Mouse (Mus musculus) ES-E14 (cell line): ENCODE measurements around the gene Snai1. TPM values are rescaled to one million over a fixed set of nuclear protein-coding genes. Genes with fewer than 3 reads are reported as not detected.

ENCODE experiments used
- DNase-seq: peaks from one replicate; pipeline ENCODE4 v3.0.0-alpha.2; 2013; ENCODE audit warnings: low read depth, low spot score
- H3K27ac ChIP-seq: 2 replicates; pipeline ENCODE4 v1.5.1; 2012; ENCODE audit warnings: low read depth, mild to moderate bottlenecking, low read length, moderate library complexity, mixed read lengths; ENCODE audit not compliant: poor library complexity, insufficient read depth, severe bottlenecking
- H3K36me3 ChIP-seq: 2 replicates; pipeline ENCODE4 v1.6.1; 2012; ENCODE audit warnings: mild to moderate bottlenecking, low read length, moderate library complexity, mixed read lengths; ENCODE audit not compliant: control insufficient read depth, poor library complexity, insufficient read depth, severe bottlenecking
- H3K4me1 ChIP-seq, 2 experiments: fragments of 150-350 bp in 1 of 2; sonication (generic) in 1 of 2; 2 replicates each; pipeline ENCODE4 v1.6.1; 2012; ENCODE audit warnings: low read length in 2 of 2, mild to moderate bottlenecking in 1 of 2, mixed read lengths in 1 of 2; ENCODE audit not compliant: control insufficient read depth in 2 of 2, insufficient read depth in 2 of 2, poor library complexity in 1 of 2
- H3K4me3 ChIP-seq, 2 experiments: fragments of 150-350 bp in 1 of 2; sonication (generic) in 1 of 2; 2 replicates each; pipeline ENCODE4 v1.5.1; 2012; ENCODE audit warnings: low read length in 2 of 2, low read depth in 1 of 2, mild to moderate bottlenecking in 1 of 2, mixed read lengths in 1 of 2; ENCODE audit not compliant: insufficient read depth in 1 of 2, poor library complexity in 1 of 2, severe bottlenecking in 1 of 2
- H3K9ac ChIP-seq: 2 replicates; pipeline ENCODE4 v1.6.1; 2012; ENCODE audit warnings: low read depth, mild to moderate bottlenecking, low read length, mixed read lengths; ENCODE audit not compliant: poor library complexity, insufficient read depth, severe bottlenecking
- H3K9me3 ChIP-seq: fragments of 150-350 bp; sonication (generic); 2 replicates; pipeline ENCODE4 v1.6.1; 2012; ENCODE audit warnings: low read depth, mild to moderate bottlenecking, low read length; ENCODE audit not compliant: control insufficient read depth, insufficient read depth
- CHD2 ChIP-seq: IDR thresholded peaks from 2 replicates; pipeline ENCODE4 v1.6.1; 2014; ENCODE audit warnings: mild to moderate bottlenecking, low read depth, low read length, inconsistent platforms
- HCFC1 ChIP-seq: IDR thresholded peaks from 2 replicates; pipeline ENCODE4 v1.6.1; 2012; ENCODE audit warnings: low read length, inconsistent platforms, borderline replicate concordance; ENCODE audit not compliant: insufficient read depth
- MAFK ChIP-seq: IDR thresholded peaks from 2 replicates; pipeline ENCODE4 v1.6.1; 2014; ENCODE audit warnings: mild to moderate bottlenecking, low read depth, low read length, inconsistent platforms; ENCODE audit not compliant: insufficient read depth
- ZC3H11A ChIP-seq: IDR thresholded peaks from 2 replicates; pipeline ENCODE4 v1.6.1; 2012; ENCODE audit warnings: low read depth, mild to moderate bottlenecking, inconsistent platforms, low read length, borderline replicate concordance
- ZNF384 ChIP-seq: IDR thresholded peaks from 2 replicates; pipeline ENCODE4 v1.6.1; 2012; ENCODE audit warnings: low read depth, low read length, inconsistent platforms
- in situ Hi-C, 2 experiments: fragments of 600-800 bp; cut with MboI; formaldehyde crosslinking; loops; one replicate each; pipeline ENCODE4 v1.15.1; 2025; ENCODE audit warnings: low sequenced_read_pairs in 2 of 2, inconsistent platforms in 1 of 2; ENCODE audit not compliant: unreplicated experiment in 2 of 2
- total RNA-seq: library from RNA; depleted of rRNA; stranded (reverse); fragments of 300-350 nt; gene quantifications from 2 replicates; pipeline ENCODE4 v1.2.3, GENCODE M21; 2012

The Snai1 gene
- total RNA-seq, 1 experiment = 3.4 TPM

DNA sequence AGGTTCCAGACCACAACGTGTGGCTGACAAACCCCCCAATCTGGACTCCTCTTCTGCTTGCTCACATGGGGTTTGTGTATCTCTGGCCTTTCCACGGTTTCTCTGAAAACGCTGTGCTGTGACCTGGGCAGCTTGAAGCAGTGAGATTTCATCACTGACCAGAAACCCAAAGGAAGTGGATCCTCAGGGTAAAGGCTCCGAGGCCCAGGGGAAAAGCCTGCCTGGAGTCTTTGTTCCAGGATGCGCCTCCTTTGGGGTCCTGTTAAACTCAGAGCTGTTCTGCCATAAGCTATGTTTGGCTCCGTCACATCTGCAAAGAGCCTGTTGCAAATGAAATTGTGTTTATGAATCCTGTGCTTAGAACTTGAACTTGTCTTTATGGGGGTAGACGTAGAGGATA is 11.0 kb downstream of the Snai1 start:
- no peak overlapping the region for H3K4me3 ChIP-seq
- no peaks in the 10 kb centered on the region for H3K9me3 ChIP-seq
- no peak for TF ChIP-seq ZC3H11A
- TF ChIP-seq HCFC1 = no peak
- no peak for TF ChIP-seq CHD2
- TF ChIP-seq MAFK = no peak
- no peak for TF ChIP-seq ZNF384
- no peaks in the 10 kb centered on the region for H3K36me3 ChIP-seq
- no peak overlapping the region for H3K27ac ChIP-seq
- in situ Hi-C loops = loop anchor here in 1 of 2 experiments (5.0 kb wide), 1 partner anchor 48 kb away; no protein-coding TSS in a partner anchor
- H3K9ac ChIP-seq = no peak overlapping the region
- no peak for DNase-seq
- H3K4me1 ChIP-seq = peaks cover 3 to 21% of the 10 kb centered on the region in 2 experiments; a peak in 3 of 4 replicates

DNA sequence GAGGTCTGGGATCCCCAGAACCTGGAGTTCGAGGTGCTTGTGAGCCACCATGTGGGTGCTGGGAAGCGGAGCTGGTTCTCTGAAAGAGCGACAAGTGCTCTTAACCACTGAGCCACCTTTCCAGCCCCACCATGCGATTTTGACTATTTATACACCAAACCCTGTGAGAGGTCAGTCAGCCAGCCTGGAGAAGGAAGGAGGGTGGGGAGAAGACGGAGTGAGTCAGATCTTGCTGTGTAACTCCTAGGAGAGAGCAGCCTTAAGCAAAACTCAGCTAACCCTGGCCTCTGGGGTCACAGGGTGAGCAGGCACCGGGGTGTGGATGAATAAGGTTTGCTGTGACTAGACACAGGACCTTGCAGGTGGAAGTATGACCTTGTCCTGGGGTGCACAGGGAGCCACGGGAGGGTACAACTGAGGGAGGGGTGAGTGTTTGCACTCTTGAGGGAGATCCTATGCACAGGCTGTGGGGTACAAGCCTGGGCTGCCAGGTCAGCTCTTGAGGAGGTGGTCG is 12.4 kb downstream of the Snai1 start:
- no peak for DNase-seq
- peaks cover 3 to 17% of the 10 kb centered on the region in 2 experiments; a peak in 2 of 4 replicates for H3K4me1 ChIP-seq
- H3K4me3 ChIP-seq = no peak overlapping the region
- H3K27ac ChIP-seq = no peak overlapping the region
- H3K9me3 ChIP-seq = no peaks in the 10 kb centered on the region
- TF ChIP-seq HCFC1 = no peak
- no peak for TF ChIP-seq ZNF384
- TF ChIP-seq MAFK = no peak
- no peak for TF ChIP-seq ZC3H11A
- TF ChIP-seq CHD2 = no peak
- in situ Hi-C loops = no loop called here
- no peak overlapping the region for H3K9ac ChIP-seq
- no peaks in the 10 kb centered on the region for H3K36me3 ChIP-seq

DNA sequence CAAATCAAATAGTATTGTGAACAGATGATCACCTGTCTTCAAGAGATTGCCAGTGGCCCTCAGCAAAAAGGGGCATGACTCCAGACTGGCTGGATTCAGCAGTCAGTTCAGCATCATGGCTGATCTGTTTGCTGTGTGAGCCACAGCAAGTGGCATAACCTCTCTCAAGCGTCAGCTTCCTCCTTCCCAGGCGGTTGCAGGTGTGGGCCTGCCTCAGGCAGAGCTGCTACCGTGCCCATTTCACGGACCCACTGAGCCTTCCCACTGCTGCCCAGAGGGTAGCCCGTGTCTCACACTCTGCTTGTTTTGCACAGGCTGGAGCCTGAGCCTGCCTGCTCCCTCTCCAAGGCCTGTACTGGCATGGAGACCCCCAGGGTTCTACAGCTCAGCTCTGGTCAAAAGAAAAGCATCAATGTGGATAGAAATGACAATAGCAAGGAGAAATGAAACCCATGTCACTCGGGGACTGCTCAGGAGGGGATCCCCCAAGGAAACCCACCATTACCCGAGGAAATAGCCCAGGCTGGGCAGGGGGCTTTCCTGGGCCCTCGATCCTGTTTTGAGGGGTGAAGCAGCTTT is 13.4 kb downstream of the Snai1 start:
- Histone ChIP-seq H3K9me3 (no peaks in the 10 kb centered on the region), H3K36me3 (no peaks in the 10 kb centered on the region), H3K4me3 (no peak overlapping the region), H3K9ac (no peak overlapping the region), H3K4me1 (peaks cover 3 to 17% of the 10 kb centered on the region in 2 experiments; a peak in 2 of 4 replicates), H3K27ac (no peak overlapping the region)
- TF ChIP-seq HCFC1 (no peak), CHD2 (no peak), ZNF384 (no peak), ZC3H11A (no peak), MAFK (no peak)
- in situ Hi-C loops = no loop called here
- DNase-seq = no peak

DNA sequence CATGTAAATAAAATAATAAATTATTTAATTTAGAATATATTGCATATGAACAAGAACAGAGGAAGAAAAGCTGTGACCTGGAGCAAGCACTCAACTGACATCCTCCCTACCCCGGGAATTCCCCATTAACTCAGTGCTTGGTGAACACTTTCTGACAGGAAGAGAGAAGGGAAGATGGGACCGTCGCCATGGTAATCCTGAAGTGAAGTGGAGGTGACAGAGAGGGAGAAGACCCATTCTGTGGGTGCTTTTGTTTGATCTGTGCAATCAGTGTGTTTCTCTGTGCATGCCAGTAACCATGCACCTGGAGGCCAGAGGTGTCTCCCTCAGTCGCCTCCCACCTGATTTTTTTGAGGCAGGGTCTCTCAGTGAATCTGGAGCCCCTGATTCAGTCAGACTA is 14.3 kb downstream of the Snai1 start:
- peaks cover 3 to 13% of the 10 kb centered on the region in 2 experiments; a peak in 2 of 4 replicates for H3K4me1 ChIP-seq
- no peak for DNase-seq
- in situ Hi-C loops = no loop called here
- H3K9ac ChIP-seq = no peak overlapping the region
- H3K36me3 ChIP-seq = no peaks in the 10 kb centered on the region
- no peak overlapping the region for H3K27ac ChIP-seq
- TF ChIP-seq HCFC1 (no peak), CHD2 (no peak), ZNF384 (no peak), MAFK (no peak)
- H3K4me3 ChIP-seq = no peak overlapping the region
- H3K9me3 ChIP-seq = no peaks in the 10 kb centered on the region
